In genomic region chr16:18395620-18396036, GRCm38 (mm10) we compare ENCODE assay signal across 8 mouse cellular contexts. TPM values are rescaled to one million over a fixed set of nuclear protein-coding genes. Genes with fewer than 3 reads are reported as not detected.
DNase-seq lines count a peak whose midpoint lies in the region; ATAC-seq and TF ChIP-seq lines count a peak whose summit lies in the region.

No protein-coding gene starts in this region.

- ATAC-seq in intestine, embryonic 14.5 days (replicated peaks; ENCODE audit: low FRiP score, low TSS enrichment, low read depth), result no peak
- ATAC-seq in intestine, postnatal 0 days, result no peak
- no peak for ATAC-seq in embryonic facial prominence, embryonic 15.5 days (ENCODE audit: insufficient number of reproducible peaks, low FRiP score, low TSS enrichment, low read depth)
- no peak for ATAC-seq in hindbrain, embryonic 15.5 days (ENCODE audit: low FRiP score, low read depth)
- no peak for ATAC-seq in midbrain, embryonic 12.5 days (ENCODE audit: low FRiP score, low read depth)
- no peak for ATAC-seq in erythroblast, adult 5-6 weeks (replicated peaks; ENCODE audit: low FRiP score, poor library complexity, severe bottlenecking)

- H3K36me3 ChIP-seq in intestine, embryonic 14.5 days (ENCODE audit: control insufficient read depth, insufficient read depth, low read length), result peaks cover 34% of the 10 kb centered on the region
- H3K36me3 ChIP-seq in intestine, postnatal 0 days (ENCODE audit: control insufficient read depth, insufficient read depth), result peaks cover 37% of the 10 kb centered on the region
- peaks cover 28% of the 10 kb centered on the region for H3K36me3 ChIP-seq in embryonic facial prominence, embryonic 15.5 days
- H3K36me3 ChIP-seq in hindbrain, embryonic 15.5 days, result peaks cover 27% of the 10 kb centered on the region
- H3K36me3 ChIP-seq in midbrain, embryonic 12.5 days, result peaks cover 45% of the 10 kb centered on the region

- no peak overlapping the region for H3K4me3 ChIP-seq in intestine, embryonic 14.5 days (ENCODE audit: low read depth, low read length)
- H3K4me3 ChIP-seq in intestine, postnatal 0 days (ENCODE audit: low read depth, low read length), result no peak overlapping the region
- H3K4me3 ChIP-seq in embryonic facial prominence, embryonic 15.5 days (replicated peaks), result no peak overlapping the region
- H3K4me3 ChIP-seq in hindbrain, embryonic 15.5 days, result no peak overlapping the region
- H3K4me3 ChIP-seq in midbrain, embryonic 12.5 days, result peak overlapping the region; percentile 17

- H3K27me3 ChIP-seq in intestine, embryonic 14.5 days (replicated peaks; ENCODE audit: control insufficient read depth, insufficient read depth, low read length), result no peaks in the 10 kb centered on the region
- no peaks in the 10 kb centered on the region for H3K27me3 ChIP-seq in intestine, postnatal 0 days (replicated peaks; ENCODE audit: control insufficient read depth, insufficient read depth, low read length)
- H3K27me3 ChIP-seq in embryonic facial prominence, embryonic 15.5 days, result no peaks in the 10 kb centered on the region
- H3K27me3 ChIP-seq in hindbrain, embryonic 15.5 days, result no peaks in the 10 kb centered on the region
- no peaks in the 10 kb centered on the region for H3K27me3 ChIP-seq in midbrain, embryonic 12.5 days

- peak overlapping the region; percentile 28 for H3K4me2 ChIP-seq in intestine, embryonic 14.5 days (ENCODE audit: low read length)
- H3K4me2 ChIP-seq in intestine, postnatal 0 days (replicated peaks; ENCODE audit: low read depth), result no peak overlapping the region
- no peak overlapping the region for H3K4me2 ChIP-seq in embryonic facial prominence, embryonic 15.5 days (replicated peaks)
- 0 out of 2 replicates have a peak overlapping the region, but pooled peaks have one; percentile 18 for H3K4me2 ChIP-seq in hindbrain, embryonic 15.5 days
- H3K4me2 ChIP-seq in midbrain, embryonic 12.5 days (replicated peaks), result peak overlapping the region; percentile 90

- WGBS in intestine, embryonic 14.5 days, result 46% methylated on average over 6 of the region's 7 CpGs
- WGBS in intestine, postnatal 0 days, result 42% methylated on average over 6 of the region's 7 CpGs
- WGBS in embryonic facial prominence, embryonic 15.5 days, result 39% methylated on average over 6 of the region's 7 CpGs
- 14% methylated on average over 6 of the region's 7 CpGs for WGBS in hindbrain, embryonic 15.5 days
- WGBS in midbrain, embryonic 12.5 days, result 15% methylated on average over 6 of the region's 7 CpGs

- no peak for DNase-seq in intestine, embryonic 14.5 days (ENCODE audit: low spot score)
- DNase-seq in frontal cortex, postnatal 25 days (ENCODE audit: low spot score in 2 of 2), result no peak
- DNase-seq in left cerebral cortex, postnatal 10 days (ENCODE audit: extremely low spot score in 1 of 2, low spot score in 2 of 2), result no peak

- no peak overlapping the region for H3K9ac ChIP-seq in intestine, embryonic 14.5 days (ENCODE audit: low read length)
- H3K9ac ChIP-seq in intestine, postnatal 0 days (ENCODE audit: low read depth, low read length), result no peak overlapping the region
- no peak overlapping the region for H3K9ac ChIP-seq in embryonic facial prominence, embryonic 15.5 days
- H3K9ac ChIP-seq in hindbrain, embryonic 15.5 days, result no peak overlapping the region
- peak overlapping the region; percentile 21; the same call in 1 of the 2 replicates for H3K9ac ChIP-seq in midbrain, embryonic 12.5 days (replicated peaks)

- TF ChIP-seq CTCF in intestine, postnatal 0 days (IDR thresholded peaks at IDR 0.05; ENCODE audit: low read depth), result no peak

- intact Hi-C loops in left cerebral cortex, postnatal 10 days (cut with DNase I), result no loop called here

- no peaks in the 10 kb centered on the region for H3K9me3 ChIP-seq in intestine, embryonic 14.5 days (ENCODE audit: control insufficient read depth, low read length)
- H3K9me3 ChIP-seq in intestine, postnatal 0 days (ENCODE audit: control insufficient read depth), result no peaks in the 10 kb centered on the region
- H3K9me3 ChIP-seq in embryonic facial prominence, embryonic 15.5 days (replicated peaks), result no peaks in the 10 kb centered on the region
- no peaks in the 10 kb centered on the region for H3K9me3 ChIP-seq in hindbrain, embryonic 15.5 days
- H3K9me3 ChIP-seq in midbrain, embryonic 12.5 days, result no peaks in the 10 kb centered on the region

- H3K4me1 ChIP-seq in intestine, embryonic 14.5 days (replicated peaks; ENCODE audit: control insufficient read depth, insufficient read depth, low read length), result peaks cover 24% of the 10 kb centered on the region
- peaks cover 4% of the 10 kb centered on the region; the same call in 1 of the 2 replicates for H3K4me1 ChIP-seq in intestine, postnatal 0 days (replicated peaks; ENCODE audit: control insufficient read depth, insufficient read depth, low read length)
- H3K4me1 ChIP-seq in embryonic facial prominence, embryonic 15.5 days, result peaks cover 53% of the 10 kb centered on the region
- H3K4me1 ChIP-seq in hindbrain, embryonic 15.5 days (replicated peaks), result peaks cover 71% of the 10 kb centered on the region
- H3K4me1 ChIP-seq in midbrain, embryonic 12.5 days, result peaks cover 76% of the 10 kb centered on the region

- H3K27ac ChIP-seq in intestine, embryonic 14.5 days (ENCODE audit: low read depth), result no peak overlapping the region
- no peak overlapping the region for H3K27ac ChIP-seq in intestine, postnatal 0 days (ENCODE audit: low read depth, low read length)
- peak overlapping the region; percentile 48; the same call in 1 of the 2 replicates for H3K27ac ChIP-seq in embryonic facial prominence, embryonic 15.5 days (replicated peaks)
- peak overlapping the region; percentile 78 for H3K27ac ChIP-seq in hindbrain, embryonic 15.5 days (replicated peaks)
- peak overlapping the region; percentile 91 for H3K27ac ChIP-seq in midbrain, embryonic 12.5 days (replicated peaks)

RNA-seq across cellular contexts. Expression of gene Txnrd2, which starts 30.6 kb away (rescaled TPM):
- polyA plus RNA-seq in intestine, embryonic 14.5 days (2014; fragmentation: Nextera tagmentation; extraction: Ambion mirVana), result 17.0 and 17.4 TPM in 2 replicates
- polyA plus RNA-seq in intestine, postnatal 0 days (2015; fragmentation: Nextera tagmentation; extraction: Ambion mirVana), result 24.8 and 25.0 TPM in 2 replicates
- polyA plus RNA-seq in embryonic facial prominence, embryonic 15.5 days (2015; fragmentation: Nextera tagmentation; extraction: Ambion mirVana), result 17.0 and 18.2 TPM in 2 replicates
- 31.0 and 31.7 TPM in 2 replicates for polyA plus RNA-seq in hindbrain, embryonic 15.5 days (2015; fragmentation: Nextera tagmentation; extraction: Ambion mirVana)
- polyA plus RNA-seq in midbrain, embryonic 12.5 days (2016; fragmentation: Nextera tagmentation; extraction: Ambion mirVana), result 22.5 and 23.8 TPM in 2 replicates
- 274 and 358 TPM in 2 replicates for total RNA-seq in erythroblast, adult 5-6 weeks (2015; ENCODE audit: low replicate concordance)
- 493 and 499 TPM in 2 replicates for total RNA-seq in erythroblast, adult 5-6 weeks (2017; ENCODE audit: low replicate concordance)
- 10 to 100 TPM; 24.1 to 27.4 TPM for total RNA-seq in left cerebral cortex, postnatal 10 days (2021)

RNA-seq across cellular contexts. Expression of gene Comt, which starts 31.0 kb away (rescaled TPM):
- 95.4 and 95.6 TPM in 2 replicates for polyA plus RNA-seq in intestine, embryonic 14.5 days (2014; fragmentation: Nextera tagmentation; extraction: Ambion mirVana)
- 103 and 107 TPM in 2 replicates for polyA plus RNA-seq in intestine, postnatal 0 days (2015; fragmentation: Nextera tagmentation; extraction: Ambion mirVana)
- polyA plus RNA-seq in embryonic facial prominence, embryonic 15.5 days (2015; fragmentation: Nextera tagmentation; extraction: Ambion mirVana), result 109 and 116 TPM in 2 replicates
- polyA plus RNA-seq in hindbrain, embryonic 15.5 days (2015; fragmentation: Nextera tagmentation; extraction: Ambion mirVana), result 106 and 113 TPM in 2 replicates
- polyA plus RNA-seq in midbrain, embryonic 12.5 days (2016; fragmentation: Nextera tagmentation; extraction: Ambion mirVana), result 54.9 and 60.1 TPM in 2 replicates
- total RNA-seq in erythroblast, adult 5-6 weeks (2015; ENCODE audit: low replicate concordance), result 27.9 and 29.9 TPM in 2 replicates
- 26.8 and 29.1 TPM in 2 replicates for total RNA-seq in erythroblast, adult 5-6 weeks (2017; ENCODE audit: low replicate concordance)
- 10 to 100 TPM; 65.2 to 66.3 TPM for total RNA-seq in left cerebral cortex, postnatal 10 days (2021)

RNA-seq across cellular contexts. Expression of gene Arvcf, which starts 47.6 kb away (rescaled TPM):
- polyA plus RNA-seq in intestine, embryonic 14.5 days (2014; fragmentation: Nextera tagmentation; extraction: Ambion mirVana), result 31.7 and 33.0 TPM in 2 replicates
- polyA plus RNA-seq in intestine, postnatal 0 days (2015; fragmentation: Nextera tagmentation; extraction: Ambion mirVana), result 9.3 and 9.6 TPM in 2 replicates
- polyA plus RNA-seq in embryonic facial prominence, embryonic 15.5 days (2015; fragmentation: Nextera tagmentation; extraction: Ambion mirVana), result 33.8 and 37.9 TPM in 2 replicates
- 78.7 and 81.3 TPM in 2 replicates for polyA plus RNA-seq in hindbrain, embryonic 15.5 days (2015; fragmentation: Nextera tagmentation; extraction: Ambion mirVana)
- 129 and 134 TPM in 2 replicates for polyA plus RNA-seq in midbrain, embryonic 12.5 days (2016; fragmentation: Nextera tagmentation; extraction: Ambion mirVana)
- total RNA-seq in erythroblast, adult 5-6 weeks (2015; ENCODE audit: low replicate concordance), result 1.5 and 2.7 TPM in 2 replicates
- 8.7 TPM in 1 of 2 replicates, not detected in the other for total RNA-seq in erythroblast, adult 5-6 weeks (2017; ENCODE audit: low replicate concordance)
- total RNA-seq in left cerebral cortex, postnatal 10 days (2021), result 10 to 100 TPM; 43.0 to 46.4 TPM

RNA-seq across cellular contexts. Expression of gene Tango2, which starts 47.7 kb away (rescaled TPM):
- polyA plus RNA-seq in intestine, embryonic 14.5 days (2014; fragmentation: Nextera tagmentation; extraction: Ambion mirVana), result 34.8 and 34.9 TPM in 2 replicates
- 78.6 and 85.2 TPM in 2 replicates for polyA plus RNA-seq in intestine, postnatal 0 days (2015; fragmentation: Nextera tagmentation; extraction: Ambion mirVana)
- 29.3 and 29.8 TPM in 2 replicates for polyA plus RNA-seq in embryonic facial prominence, embryonic 15.5 days (2015; fragmentation: Nextera tagmentation; extraction: Ambion mirVana)
- polyA plus RNA-seq in hindbrain, embryonic 15.5 days (2015; fragmentation: Nextera tagmentation; extraction: Ambion mirVana), result 92.5 and 94.0 TPM in 2 replicates
- 48.2 and 49.7 TPM in 2 replicates for polyA plus RNA-seq in midbrain, embryonic 12.5 days (2016; fragmentation: Nextera tagmentation; extraction: Ambion mirVana)
- 8.8 and 26.9 TPM in 2 replicates for total RNA-seq in erythroblast, adult 5-6 weeks (2015; ENCODE audit: low replicate concordance)
- 8.8 and 12.1 TPM in 2 replicates for total RNA-seq in erythroblast, adult 5-6 weeks (2017; ENCODE audit: low replicate concordance)
- 100 to 1,000 TPM; 105 to 125 TPM for total RNA-seq in left cerebral cortex, postnatal 10 days (2021)

Comparison
In these comparisons a context has a peak if more than half of its experiments do, and no peak if none do; other contexts are left out.
1. H3K4me2 ChIP-seq: peak in intestine, embryonic 14.5 days (single experiment), hindbrain, embryonic 15.5 days (single experiment) and midbrain, embryonic 12.5 days (single experiment); none in intestine, postnatal 0 days (single experiment) and embryonic facial prominence, embryonic 15.5 days (single experiment).
2. H3K27ac ChIP-seq: peak in embryonic facial prominence, embryonic 15.5 days (single experiment), hindbrain, embryonic 15.5 days (single experiment) and midbrain, embryonic 12.5 days (single experiment); none in intestine, embryonic 14.5 days (single experiment) and intestine, postnatal 0 days (single experiment).